Mouse (Mus musculus) liver (tissue): Measurements from ENCODE around the gene E430018J23Rik.
"Not testable (repeated sequence)": the region's sequence is repeated elsewhere in the genome, so short reads cannot be mapped to it uniquely, and the experiment has no call there.

Experiments
- DNase-seq: peaks from one replicate; pipeline ENCODE4 v3.0.0-alpha.2; 2020; ENCODE audit warnings: mixed read lengths

The E430018J23Rik gene

GRCm38 (mm10) chr7:127393157-127393943, at the start of gene E430018J23Rik:
TSS of gene E430018J23Rik (minus strand) at chr7:127393629.
- peak; percentile 92 for DNase-seq

GRCm38 (mm10) chr7:127437724-127438123, 44.3 kb upstream of the E430018J23Rik start:
- peak; percentile 42 for DNase-seq

- no peak for DNase-seq
These were observed 41.8 kb upstream of the E430018J23Rik start for GRCm38 (mm10) chr7:127435206-127435605.

GRCm38 (mm10) chr7:127426354-127426753, 32.9 kb upstream of the E430018J23Rik start:
- no peak for DNase-seq

GRCm38 (mm10) chr7:127425911-127426310, 32.5 kb upstream of the E430018J23Rik start:
- DNase-seq, result no peak

GRCm38 (mm10) chr7:127425291-127425690, 31.9 kb upstream of the E430018J23Rik start:
- DNase-seq, result no peak

GRCm38 (mm10) chr7:127422247-127422646, 28.8 kb upstream of the E430018J23Rik start:
- DNase-seq, result peak; percentile 48

- peak; percentile 94 for DNase-seq
These were observed 28.2 kb upstream of the E430018J23Rik start, which contains the start of gene Zfp688 for GRCm38 (mm10) chr7:127421388-127422191. TSS of gene Zfp688 (minus strand) at chr7:127422068.

- DNase-seq, result no peak
These were observed 18.0 kb upstream of the E430018J23Rik start for GRCm38 (mm10) chr7:127411418-127411817.

- DNase-seq, result peak; percentile 74
These were observed 12.9 kb upstream of the E430018J23Rik start, which contains the start of gene Zfp764 for GRCm38 (mm10) chr7:127406002-127406987. TSS of gene Zfp764 (minus strand) at chr7:127406822.

GRCm38 (mm10) chr7:127404101-127404500, 10.7 kb upstream of the E430018J23Rik start:
- DNase-seq, result not testable (repeated sequence)

- no peak for DNase-seq
These were observed 9.6 kb upstream of the E430018J23Rik start for GRCm38 (mm10) chr7:127402980-127403379.

GRCm38 (mm10) chr7:127400355-127400754, 6.9 kb upstream of the E430018J23Rik start:
- no peak for DNase-seq

GRCm38 (mm10) chr7:127393944-127394333, 510 bp upstream of the E430018J23Rik start:
- no peak for DNase-seq

- no peak for DNase-seq
These were observed 1.1 kb downstream of the E430018J23Rik start for GRCm38 (mm10) chr7:127392251-127392824.

GRCm38 (mm10) chr7:127391538-127391937, 1.9 kb downstream of the E430018J23Rik start:
- no peak for DNase-seq

GRCm38 (mm10) chr7:127390306-127390705, 3.1 kb downstream of the E430018J23Rik start:
- no peak for DNase-seq

GRCm38 (mm10) chr7:127388201-127388600, 5.2 kb downstream of the E430018J23Rik start:
- DNase-seq, result not testable (repeated sequence)

- DNase-seq, result peak; percentile 84
These were observed 6.6 kb downstream of the E430018J23Rik start, which contains the start of gene 9130019O22Rik for GRCm38 (mm10) chr7:127386641-127387392. TSS of gene 9130019O22Rik (minus strand) at chr7:127387166.

- DNase-seq, result not testable (repeated sequence)
These were observed 7.9 kb downstream of the E430018J23Rik start for GRCm38 (mm10) chr7:127385560-127385959.
